Mouse (Mus musculus): Measurements from ENCODE around the gene Focad.

DNA sequence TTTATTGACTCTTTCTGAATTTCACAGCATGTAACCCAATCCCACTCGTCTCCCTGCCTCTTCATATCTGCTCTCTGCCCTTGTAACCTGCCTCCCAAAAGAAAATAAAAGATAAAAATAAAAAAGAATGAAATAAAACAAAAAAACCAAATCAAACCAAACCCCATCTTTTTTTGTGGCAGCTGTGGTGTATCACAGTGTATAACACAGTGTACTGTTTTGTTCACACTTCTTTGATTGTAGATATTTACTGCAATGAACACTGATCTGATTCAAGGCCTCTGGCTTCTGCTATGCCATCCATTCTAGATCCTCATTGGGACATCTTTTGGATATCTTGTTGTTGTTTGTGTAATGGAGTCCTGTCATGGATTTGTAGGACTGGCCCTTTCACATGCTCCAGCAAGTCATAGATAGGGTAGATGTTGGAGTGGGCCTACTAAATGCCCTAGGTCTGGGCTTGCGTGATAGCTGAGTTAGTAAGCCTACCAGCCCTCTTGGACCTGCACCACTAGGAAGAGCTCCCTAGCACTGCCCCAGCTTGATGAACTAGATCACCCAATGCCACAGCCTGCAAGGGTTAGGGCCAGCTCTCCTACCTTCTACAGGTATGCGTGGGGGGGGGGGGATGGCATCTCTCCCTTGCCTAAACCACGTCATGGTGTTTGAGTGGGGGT, 181.8 kb downstream of the Focad start:
- TF ChIP-seq CTCF (IDR thresholded peaks at IDR 0.05; ENCODE audit: low read depth, low read length) = no peak
- TF ChIP-seq POLR2A (IDR thresholded peaks at IDR 0.05; ENCODE audit: borderline replicate concordance, low read depth, low read length) = no peak
